Mouse (Mus musculus): ENCODE measurements around the gene Rdh9. TPM values are rescaled to one million over a fixed set of nuclear protein-coding genes. Genes with fewer than 3 reads are reported as not detected.
"Not testable (repeated sequence)": the region's sequence is repeated elsewhere in the genome, so short reads cannot be mapped to it uniquely, and the experiment has no call there.

The Rdh9 gene
- total RNA-seq, 2 experiments from 2014 or later = 0.34 TPM; not detected in 1

- peak in 1 of 2 experiments; percentile 12 for DNase-seq (ENCODE audit: low spot score in 2 of 2)
Measured at GRCm38 (mm10) chr10:127755770-127756468, 20.3 kb upstream of the Rdh9 start.

GRCm38 (mm10) chr10:127759181-127760110 lies 16.7 kb upstream of the Rdh9 start, which contains the start of the genes Rdh1 and Rdh16f1:
TSS of gene Rdh1 (plus strand) at chr10:127759721.
TSS of gene Rdh16f1 (plus strand) at chr10:127759787.
- DNase-seq (ENCODE audit: low spot score in 2 of 2) = peak in 1 of 2 experiments; percentile 0

GRCm38 (mm10) chr10:127762926-127763325 lies 13.3 kb upstream of the Rdh9 start:
- DNase-seq (ENCODE audit: low spot score in 2 of 2) = not testable (repeated sequence)

GRCm38 (mm10) chr10:127763914-127764680 lies 12.1 kb upstream of the Rdh9 start:
- DNase-seq (ENCODE audit: low spot score in 2 of 2) = no peak

- DNase-seq (ENCODE audit: low spot score in 2 of 2) = no peak
Measured at GRCm38 (mm10) chr10:127766564-127766963, 9.6 kb upstream of the Rdh9 start.

- DNase-seq (ENCODE audit: low spot score in 2 of 2) = not testable (repeated sequence)
Measured at GRCm38 (mm10) chr10:127782321-127782720, 6.1 kb downstream of the Rdh9 start.

- DNase-seq (ENCODE audit: low spot score in 2 of 2) = not testable (repeated sequence)
Measured at GRCm38 (mm10) chr10:127785411-127785810, 9.2 kb downstream of the Rdh9 start.

- no peak for DNase-seq (ENCODE audit: low spot score in 2 of 2)
Measured at GRCm38 (mm10) chr10:127799295-127799694, 23.1 kb downstream of the Rdh9 start.

- DNase-seq (ENCODE audit: low spot score in 2 of 2) = no peak
Measured at GRCm38 (mm10) chr10:127800891-127801290, 24.7 kb downstream of the Rdh9 start, which contains the start of gene Rdh16. TSS of gene Rdh16 (plus strand) at chr10:127801152.

GRCm38 (mm10) chr10:127801612-127802011 lies 25.4 kb downstream of the Rdh9 start:
- no peak for DNase-seq (ENCODE audit: low spot score in 2 of 2)

GRCm38 (mm10) chr10:127802236-127802635 lies 26.1 kb downstream of the Rdh9 start:
- no peak for DNase-seq (ENCODE audit: low spot score in 2 of 2)

GRCm38 (mm10) chr10:127804416-127804815 lies 28.2 kb downstream of the Rdh9 start:
- DNase-seq (ENCODE audit: low spot score in 2 of 2) = no peak

- DNase-seq (ENCODE audit: low spot score in 2 of 2) = no peak
Measured at GRCm38 (mm10) chr10:127815888-127816287, 39.7 kb downstream of the Rdh9 start.

- DNase-seq (ENCODE audit: low spot score in 2 of 2) = not testable (repeated sequence)
Measured at GRCm38 (mm10) chr10:127817268-127817910, 41.2 kb downstream of the Rdh9 start.

GRCm38 (mm10) chr10:127821806-127822205 lies 45.6 kb downstream of the Rdh9 start:
- DNase-seq (ENCODE audit: low spot score in 2 of 2) = not testable (repeated sequence)

- no peak for DNase-seq (ENCODE audit: low spot score in 2 of 2)
Measured at GRCm38 (mm10) chr10:127825386-127825785, 49.2 kb downstream of the Rdh9 start.

- DNase-seq (ENCODE audit: low spot score in 2 of 2) = no peak
Measured at GRCm38 (mm10) chr10:127829121-127829520, 52.9 kb downstream of the Rdh9 start.

GRCm38 (mm10) chr10:127834186-127834585 lies 58.0 kb downstream of the Rdh9 start:
- not testable (repeated sequence) for DNase-seq (ENCODE audit: low spot score in 2 of 2)

- no peak for DNase-seq (ENCODE audit: low spot score in 2 of 2)
Measured at GRCm38 (mm10) chr10:127835292-127835691, 59.1 kb downstream of the Rdh9 start.

- not testable (repeated sequence) for DNase-seq (ENCODE audit: low spot score in 2 of 2)
Measured at GRCm38 (mm10) chr10:127837793-127838192, 61.6 kb downstream of the Rdh9 start.

All from gastrocnemius, postnatal 4 days (tissue).